Mouse (Mus musculus) liver, embryonic 13.5 days (tissue): ENCODE measurements around the gene Tst. TPM values are rescaled to one million over a fixed set of nuclear protein-coding genes. Genes with fewer than 3 reads are reported as not detected.

Source experiments
- ATAC-seq: fragments of 200-750 bp; cut with Nextera tagmentation; 2 replicates; pipeline ENCODE4 v1.8.0; 2017; ENCODE audit warnings: low read depth, mild to moderate bottlenecking, moderate number of reproducible peaks, moderate library complexity
- DNase-seq: peaks from one replicate; pipeline ENCODE4 v3.0.0; 2022
- H3K27ac ChIP-seq: fragments of 300-500 bp; sonication (generic); 2 replicates; pipeline ENCODE4 v1.5.1; 2015; ENCODE audit warnings: moderate library complexity, mild to moderate bottlenecking, inconsistent platforms
- H3K27me3 ChIP-seq: fragments of 300-500 bp; sonication (generic); 2 replicates; pipeline ENCODE4 v1.6.1; 2015; ENCODE audit warnings: mild to moderate bottlenecking, inconsistent platforms
- H3K36me3 ChIP-seq: fragments of 300-500 bp; sonication (generic); 2 replicates; pipeline ENCODE4 v1.6.1; 2015; ENCODE audit warnings: mild to moderate bottlenecking, inconsistent platforms
- H3K4me1 ChIP-seq: fragments of 300-500 bp; sonication (generic); replicated peaks from 2 replicates; pipeline ENCODE4 v1.6.1; 2015; ENCODE audit warnings: inconsistent platforms
- H3K4me2 ChIP-seq: fragments of 300-500 bp; sonication (generic); 2 replicates; pipeline ENCODE4 v1.6.1; 2015; ENCODE audit warnings: inconsistent platforms, mild to moderate bottlenecking, moderate library complexity
- H3K4me3 ChIP-seq: fragments of 300-500 bp; sonication (generic); replicated peaks from 2 replicates; pipeline ENCODE4 v1.5.1; 2015; ENCODE audit warnings: mild to moderate bottlenecking, inconsistent platforms
- H3K9ac ChIP-seq: fragments of 300-500 bp; sonication (generic); 2 replicates; pipeline ENCODE4 v1.6.1; 2015; ENCODE audit warnings: mild to moderate bottlenecking, inconsistent platforms
- H3K9me3 ChIP-seq: fragments of 300-500 bp; sonication (generic); replicated peaks from 2 replicates; pipeline ENCODE4 v1.6.1; 2016; ENCODE audit warnings: inconsistent platforms
- WGBS: fragments of 180-500 bp; shearing (Covaris S2); methylation state at CpG from one replicate; pipeline ENCODE4 v1.1.7; 2015; ENCODE audit not compliant: insufficient replicate concordance; 5-methylcytosine and 5-hydroxymethylcytosine counted together
- polyA plus RNA-seq: library from polyadenylated mRNA; unstranded; fragments of >200 nt; fragmentation: Nextera tagmentation; extraction: Ambion mirVana; gene quantifications from 2 replicates; pipeline ENCODE4 v1.2.1, GENCODE M21; 2015

The Tst gene
- polyA plus RNA-seq: 105 and 109 TPM in 2 replicates

- ATAC-seq (peak; percentile 66), DNase-seq (peak; percentile 79)
- 3% methylated on average over 34 of the region's 34 CpGs for WGBS
- Histone ChIP-seq H3K4me1 (peaks cover 89% of the 10 kb centered on the region), H3K4me3 (peak within 1 kb of the TSS; percentile 87), H3K9me3 (no peaks in the 10 kb centered on the region), H3K36me3 (peaks cover 7% of the 10 kb centered on the region), H3K27me3 (peaks cover 22% of the 10 kb centered on the region), H3K27ac (peak within 1 kb of the TSS; percentile 100), H3K9ac (peak within 1 kb of the TSS; percentile 95), H3K4me2 (peak within 1 kb of the TSS; percentile 94)
Observed at GRCm38 (mm10) chr15:78405517-78406211, at the start of gene Tst. TSS of gene Tst (minus strand) at chr15:78405907.

- H3K4me2 ChIP-seq: no peak overlapping the region
- no peak overlapping the region for H3K9ac ChIP-seq
- H3K4me3 ChIP-seq: no peak overlapping the region
- H3K9me3 ChIP-seq: no peaks in the 10 kb centered on the region
- DNase-seq: no peak
- ATAC-seq: no peak
- peaks cover 24% of the 10 kb centered on the region for H3K4me1 ChIP-seq
- 33% methylated on average over 4 of the region's 4 CpGs for WGBS
- H3K27ac ChIP-seq: no peak overlapping the region
- H3K36me3 ChIP-seq: 0 out of 2 replicates have a peak, but pooled peaks cover 3% of the 10 kb centered on the region
- no peaks in the 10 kb centered on the region for H3K27me3 ChIP-seq
Observed at GRCm38 (mm10) chr15:78455168-78455567, 49.5 kb upstream of the Tst start.

- Histone ChIP-seq H3K4me2 (no peak overlapping the region), H3K27me3 (no peaks in the 10 kb centered on the region), H3K36me3 (0 out of 2 replicates have a peak, but pooled peaks cover 3% of the 10 kb centered on the region), H3K4me1 (peaks cover 45% of the 10 kb centered on the region), H3K9ac (no peak overlapping the region), H3K27ac (no peak overlapping the region), H3K4me3 (no peak overlapping the region), H3K9me3 (no peaks in the 10 kb centered on the region)
- 68% methylated on average over 3 of the region's 3 CpGs for WGBS
- ATAC-seq (no peak), DNase-seq (no peak)
Observed at GRCm38 (mm10) chr15:78452929-78453328, 47.2 kb upstream of the Tst start.

GRCm38 (mm10) chr15:78451201-78451600, 45.5 kb upstream of the Tst start:
- no peak for DNase-seq
- H3K27ac ChIP-seq: no peak overlapping the region

GRCm38 (mm10) chr15:78450419-78450768, 44.7 kb upstream of the Tst start:
- 62% methylated on average over 6 of the region's 6 CpGs for WGBS
- Histone ChIP-seq H3K4me3 (no peak overlapping the region), H3K9me3 (no peaks in the 10 kb centered on the region), H3K27ac (peak overlapping the region; percentile 60; the same call in 1 of the 2 replicates), H3K4me1 (peaks cover 48% of the 10 kb centered on the region), H3K9ac (0 out of 2 replicates have a peak overlapping the region, but pooled peaks have one; percentile 39), H3K36me3 (0 out of 2 replicates have a peak, but pooled peaks cover 3% of the 10 kb centered on the region), H3K4me2 (peak overlapping the region; percentile 17; the same call in 1 of the 2 replicates), H3K27me3 (no peaks in the 10 kb centered on the region)
- ATAC-seq: no peak
- no peak for DNase-seq

More at GRCm38 (mm10) chr15:78451201-78451600, 45.5 kb upstream of the Tst start:
- no peaks in the 10 kb centered on the region for H3K9me3 ChIP-seq
- H3K9ac ChIP-seq: no peak overlapping the region
- no peaks in the 10 kb centered on the region for H3K27me3 ChIP-seq
- ATAC-seq: no peak
- H3K36me3 ChIP-seq: 0 out of 2 replicates have a peak, but pooled peaks cover 3% of the 10 kb centered on the region
- H3K4me2 ChIP-seq: no peak overlapping the region
- 74% methylated on average over 2 of the region's 2 CpGs for WGBS
- H3K4me3 ChIP-seq: no peak overlapping the region
- peaks cover 50% of the 10 kb centered on the region for H3K4me1 ChIP-seq

GRCm38 (mm10) chr15:78449694-78450418, 44.1 kb upstream of the Tst start:
- peak; percentile 59; the same call in 1 of the 2 replicates for ATAC-seq
- Histone ChIP-seq H3K4me1 (peaks cover 48% of the 10 kb centered on the region), H3K36me3 (0 out of 2 replicates have a peak, but pooled peaks cover 3% of the 10 kb centered on the region), H3K4me2 (peak overlapping the region; percentile 17; the same call in 1 of the 2 replicates), H3K9me3 (no peaks in the 10 kb centered on the region), H3K9ac (peak overlapping the region; percentile 39; the same call in 1 of the 2 replicates), H3K4me3 (no peak overlapping the region), H3K27ac (peak overlapping the region; percentile 60), H3K27me3 (no peaks in the 10 kb centered on the region)
- peak; percentile 63 for DNase-seq
- 14% methylated on average over 7 of the region's 7 CpGs for WGBS

- H3K9ac ChIP-seq: no peak overlapping the region
- peaks cover 48% of the 10 kb centered on the region for H3K4me1 ChIP-seq
- no peak overlapping the region for H3K4me2 ChIP-seq
- WGBS: 35% methylated on average over 6 of the region's 6 CpGs
- H3K36me3 ChIP-seq: 0 out of 2 replicates have a peak, but pooled peaks cover 3% of the 10 kb centered on the region
- ATAC-seq (peak; percentile 11; the same call in 1 of the 2 replicates), DNase-seq (no peak)
- peak overlapping the region; percentile 60 for H3K27ac ChIP-seq
- H3K4me3 ChIP-seq: no peak overlapping the region
- no peaks in the 10 kb centered on the region for H3K27me3 ChIP-seq
- no peaks in the 10 kb centered on the region for H3K9me3 ChIP-seq
Observed at GRCm38 (mm10) chr15:78449131-78449530, 43.4 kb upstream of the Tst start.

GRCm38 (mm10) chr15:78447746-78448535, 42.2 kb upstream of the Tst start:
- DNase-seq (peak; percentile 82), ATAC-seq (peak; percentile 45; the same call in 1 of the 2 replicates)
- Histone ChIP-seq H3K9me3 (no peaks in the 10 kb centered on the region), H3K4me1 (peaks cover 48% of the 10 kb centered on the region), H3K27ac (peak overlapping the region; percentile 77), H3K4me2 (peak overlapping the region; percentile 82), H3K4me3 (peak overlapping the region; percentile 52), H3K36me3 (0 out of 2 replicates have a peak, but pooled peaks cover 3% of the 10 kb centered on the region), H3K9ac (peak overlapping the region; percentile 70), H3K27me3 (0 out of 2 replicates have a peak, but pooled peaks cover 2% of the 10 kb centered on the region)
- WGBS: 1% methylated on average over 22 of the region's 22 CpGs

GRCm38 (mm10) chr15:78447121-78447520, 41.4 kb upstream of the Tst start:
- H3K4me2 ChIP-seq: no peak overlapping the region
- H3K9ac ChIP-seq: no peak overlapping the region
- peaks cover 42% of the 10 kb centered on the region for H3K4me1 ChIP-seq
- no peak for DNase-seq
- no peak overlapping the region for H3K4me3 ChIP-seq
- H3K36me3 ChIP-seq: peaks cover 2% of the 10 kb centered on the region; the same call in 1 of the 2 replicates
- H3K27me3 ChIP-seq: 0 out of 2 replicates have a peak, but pooled peaks cover 2% of the 10 kb centered on the region
- ATAC-seq: no peak
- H3K9me3 ChIP-seq: no peaks in the 10 kb centered on the region
- no peak overlapping the region for H3K27ac ChIP-seq
- WGBS: 47% methylated on average over 7 of the region's 7 CpGs

GRCm38 (mm10) chr15:78443857-78444256, 38.1 kb upstream of the Tst start:
- peaks cover 6% of the 10 kb centered on the region; the same call in 1 of the 2 replicates for H3K36me3 ChIP-seq
- H3K27ac ChIP-seq: no peak overlapping the region
- WGBS: 46% methylated on average over 6 of the region's 6 CpGs
- H3K27me3 ChIP-seq: peaks cover 3% of the 10 kb centered on the region; the same call in 1 of the 2 replicates
- no peak overlapping the region for H3K4me3 ChIP-seq
- no peak for DNase-seq
- no peak for ATAC-seq
- no peaks in the 10 kb centered on the region for H3K9me3 ChIP-seq
- no peak overlapping the region for H3K4me2 ChIP-seq
- H3K9ac ChIP-seq: no peak overlapping the region
- peaks cover 13% of the 10 kb centered on the region for H3K4me1 ChIP-seq
